Mouse (Mus musculus) effector memory CD4-positive, alpha-beta T cell, adult 7 months (primary cell): ENCODE data around the gene R3hdm2. TPM values are rescaled to one million over a fixed set of nuclear protein-coding genes. Genes with fewer than 3 reads are reported as not detected.

Source experiments
- polyA plus RNA-seq: library from polyadenylated mRNA; unstranded; fragments of 100-300 nt; shearing (Covaris generic); gene quantifications from one replicate; pipeline ENCODE4 v1.2.1, GENCODE M21; 2017

R3hdm2 gene
- 34.5 TPM for polyA plus RNA-seq

GRCm38 (mm10) chr10:127380251-127380691, at the start of gene R3hdm2:
Gene R3hdm2 (plus strand): TSS chr10:127380327.

GRCm38 (mm10) chr10:127341891-127342639, 38.1 kb upstream of the R3hdm2 start, which contains the start of gene Gli1:
Gene Gli1 (minus strand): TSS chr10:127341974.

GRCm38 (mm10) chr10:127353909-127354895, 25.9 kb upstream of the R3hdm2 start, which contains the start of gene Inhbe:
Gene Inhbe (minus strand): TSS chr10:127354411.

GRCm38 (mm10) chr10:127369834-127370820, 10.0 kb upstream of the R3hdm2 start, which contains the start of gene Inhbc:
Gene Inhbc (minus strand): TSS chr10:127370431.

GRCm38 (mm10) chr10:127500894-127501893, 121.1 kb downstream of the R3hdm2 start, which contains the start of gene Stac3:
Gene Stac3 (plus strand): TSS chr10:127501686.

GRCm38 (mm10) chr10:127514764-127515163, 134.6 kb downstream of the R3hdm2 start, which contains the start of gene Ndufa4l2:
Gene Ndufa4l2 (plus strand): TSS chr10:127514967.

GRCm38 (mm10) chr10:127522088-127522581, 142.0 kb downstream of the R3hdm2 start, which contains the start of gene Shmt2:
Gene Shmt2 (minus strand): TSS chr10:127522444.

GRCm38 (mm10) chr10:127534036-127534928, 154.2 kb downstream of the R3hdm2 start, which contains the start of gene Nxph4:
Gene Nxph4 (minus strand): TSS chr10:127534559.

Other genes with a start within 250 kb of the R3hdm2 start
- 801 TPM for gene B4galnt1, start 215.1 kb upstream of the R3hdm2 start, polyA plus RNA-seq
- 11.3 TPM for gene Slc26a10, start 199.7 kb upstream of the R3hdm2 start, polyA plus RNA-seq
- not detected for gene Arhgef25, start 190.2 kb upstream of the R3hdm2 start, polyA plus RNA-seq
- gene Dtx3, start 184.6 kb upstream of the R3hdm2 start, polyA plus RNA-seq, result 90.2 TPM
- 26.3 TPM for gene Pip4k2c, start 168.7 kb upstream of the R3hdm2 start, polyA plus RNA-seq
- gene Kif5a, start 117.0 kb upstream of the R3hdm2 start, polyA plus RNA-seq, result 0.06 TPM
- 69.5 TPM for gene Dctn2, start 114.0 kb upstream of the R3hdm2 start, polyA plus RNA-seq
- gene Mbd6, start 91.3 kb upstream of the R3hdm2 start, polyA plus RNA-seq, result 3.4 TPM
- 59.8 TPM for gene Mars, start 68.5 kb upstream of the R3hdm2 start, polyA plus RNA-seq
- 174 TPM for gene Arhgap9, start 58.4 kb upstream of the R3hdm2 start, polyA plus RNA-seq
- gene Gli1, start 38.4 kb upstream of the R3hdm2 start, polyA plus RNA-seq, result not detected
- not detected for gene Inhbe, start 25.9 kb upstream of the R3hdm2 start, polyA plus RNA-seq
- gene Inhbc, start 9.9 kb upstream of the R3hdm2 start, polyA plus RNA-seq, result not detected
- not detected for gene Stac3, start 121.4 kb downstream of the R3hdm2 start, polyA plus RNA-seq
- gene Ndufa4l2, start 134.6 kb downstream of the R3hdm2 start, polyA plus RNA-seq, result not detected
- 63.9 TPM for gene Shmt2, start 142.1 kb downstream of the R3hdm2 start, polyA plus RNA-seq
- gene Nxph4, start 154.2 kb downstream of the R3hdm2 start, polyA plus RNA-seq, result not detected
- 1.8 TPM for gene Lrp1, start 240.8 kb downstream of the R3hdm2 start, polyA plus RNA-seq